Mouse (Mus musculus): ENCODE measurements around the gene Shank1.

GRCm38 (mm10) chr7:44375793-44376192 lies 65.7 kb downstream of the Shank1 start:
- TF ChIP-seq CTCF (IDR thresholded peaks at IDR 0.05; ENCODE audit: insufficient read depth, low read depth, low read length) (no peak), POLR2A (IDR thresholded peaks at IDR 0.05; ENCODE audit: insufficient read depth, low read depth, low read length) (no peak)
